Mouse (Mus musculus) ES-Bruce4 (cell line): ENCODE measurements around the gene Fam219b.

ENCODE experiments used
- CTCF ChIP-seq: IDR thresholded peaks from one replicate; pipeline ENCODE4 v1.8.1; 2011; ENCODE audit warnings: low read depth, low read length
- POLR2A ChIP-seq: IDR thresholded peaks from one replicate; pipeline ENCODE4 v1.8.1; 2011; ENCODE audit warnings: low read length; ENCODE audit not compliant: insufficient read depth

DNA sequence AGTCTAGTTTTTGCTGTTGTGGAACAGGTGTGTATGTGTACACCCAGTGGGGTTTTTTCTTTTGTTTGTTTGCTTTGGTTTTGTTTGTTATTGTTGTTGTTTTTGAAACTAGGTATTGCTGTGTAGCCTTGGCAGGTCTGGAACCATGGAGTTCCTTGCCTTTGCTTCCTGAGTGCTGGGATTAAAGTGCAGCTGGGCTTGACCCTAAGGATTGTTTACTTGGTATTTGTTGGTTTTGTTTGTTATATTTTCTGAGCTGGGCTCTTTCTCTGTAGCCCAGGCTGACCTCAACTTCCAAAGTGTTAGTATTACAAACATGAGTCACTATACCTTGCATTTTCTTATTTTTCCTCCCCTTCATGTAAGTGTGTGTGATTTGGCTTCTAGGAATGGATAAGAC is 10.9 kb upstream of the Fam219b start:
- no peak for TF ChIP-seq POLR2A
- TF ChIP-seq CTCF: no peak
